Mouse (Mus musculus) heart, adult 2 months (tissue): ENCODE data around the gene Styk1. TPM values are rescaled to one million over a fixed set of nuclear protein-coding genes. Genes with fewer than 3 reads are reported as not detected.

ENCODE experiments used
- DNase-seq, 2 experiments: peaks; one replicate each; pipeline ENCODE4 v3.0.0; 2021
- H3K27ac ChIP-seq: fragments of 200-600 bp; 2 replicates; pipeline ENCODE4 v1.8.1; 2022
- H3K27me3 ChIP-seq: fragments of 200-500 bp; 2 replicates; pipeline ENCODE4 v1.6.1; 2012; ENCODE audit warnings: mild to moderate bottlenecking, low read length, inconsistent platforms, mixed read lengths; ENCODE audit not compliant: control insufficient read depth, insufficient read depth
- H3K36me3 ChIP-seq: fragments of 200-500 bp; 2 replicates; pipeline ENCODE4 v1.6.1; 2012; ENCODE audit warnings: low read length, inconsistent platforms; ENCODE audit not compliant: control insufficient read depth, insufficient read depth
- H3K4me1 ChIP-seq: fragments of 200-500 bp; 2 replicates; pipeline ENCODE4 v1.6.1; 2011; ENCODE audit warnings: low read length; ENCODE audit not compliant: control insufficient read depth, insufficient read depth
- H3K4me3 ChIP-seq: fragments of 200-600 bp; 2 replicates; pipeline ENCODE4 v1.8.1; 2022
- H3K79me2 ChIP-seq: fragments of 200-500 bp; replicated peaks from 2 replicates; pipeline ENCODE4 v1.6.1; 2012; ENCODE audit warnings: mild to moderate bottlenecking, inconsistent platforms, low read length, moderate library complexity, mixed read lengths; ENCODE audit not compliant: control insufficient read depth, insufficient read depth
- H3K9ac ChIP-seq: fragments of 200-500 bp; 2 replicates; pipeline ENCODE4 v1.6.1; 2012; ENCODE audit warnings: low read depth, mild to moderate bottlenecking, control low read depth, inconsistent platforms, low read length, mixed read lengths
- CTCF ChIP-seq: fragments of 200-600 bp; IDR thresholded peaks from 2 replicates; pipeline ENCODE4 v1.8.1; 2022; ENCODE audit warnings: antibody characterized with exemption, mild to moderate bottlenecking, moderate library complexity
- EP300 ChIP-seq: fragments of 200-500 bp; IDR thresholded peaks from 2 replicates; pipeline ENCODE4 v1.6.1; 2011; ENCODE audit warnings: low read depth, low read length, control low read depth; ENCODE audit not compliant: insufficient read depth
- POLR2A ChIP-seq: fragments of 200-500 bp; IDR thresholded peaks from 2 replicates; pipeline ENCODE4 v1.6.1; 2011; ENCODE audit warnings: mild to moderate bottlenecking, low read depth, low read length, control low read depth; ENCODE audit not compliant: insufficient read depth
- WGBS: fragments of 180-500 bp; shearing (Covaris S2); methylation state at CpG from one replicate; pipeline ENCODE4 v1.1.7; 2018; 5-methylcytosine and 5-hydroxymethylcytosine counted together
- intact Hi-C: fragments of 180-260 bp; cut with DNase I; formaldehyde crosslinking; loops from one replicate; pipeline ENCODE4 v1.15.1; 2025
- polyA plus RNA-seq: library from polyadenylated mRNA; depleted of rRNA; stranded (reverse); fragments of >200 nt; gene quantifications from 2 replicates; pipeline ENCODE4 v1.2.3, GENCODE M21; 2012; rRNA removed
- total RNA-seq, 2 experiments: library from RNA; stranded (reverse); gene quantifications; 2 replicates each; pipeline ENCODE4 v1.2.3; 2021

The Styk1 gene
- total and polyA plus RNA-seq, 3 experiments = 0.08 to 0.12 (median 0.09) TPM

DNA sequence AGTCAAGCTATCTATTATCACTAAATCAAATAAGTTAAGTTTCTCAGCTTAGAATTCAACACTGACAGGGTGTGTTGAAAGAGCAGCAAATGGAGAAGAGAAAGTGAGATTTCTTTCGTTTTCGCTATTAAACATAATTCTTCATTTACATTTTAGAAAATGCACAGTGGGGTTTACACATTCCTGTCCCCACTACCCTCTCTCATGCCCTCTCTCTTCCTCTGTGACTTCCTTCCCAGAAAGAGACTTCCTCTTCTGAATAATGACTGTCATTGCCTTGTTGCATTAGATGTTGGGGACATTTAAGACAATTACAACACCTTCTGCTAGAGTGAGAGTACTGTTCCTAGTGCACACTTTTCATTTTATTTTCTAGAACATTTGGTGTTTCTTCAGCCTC, 83.8 kb downstream of the Styk1 start:
- H3K9ac ChIP-seq = no peak overlapping the region
- H3K27me3 ChIP-seq = no peaks in the 10 kb centered on the region
- no peak overlapping the region for H3K4me3 ChIP-seq
- no peak for TF ChIP-seq EP300
- no peak for TF ChIP-seq CTCF
- TF ChIP-seq POLR2A = no peak
- intact Hi-C loops = no loop called here
- no peak for DNase-seq
- H3K36me3 ChIP-seq = no peaks in the 10 kb centered on the region
- no peaks in the 10 kb centered on the region for H3K4me1 ChIP-seq
- WGBS = 80% methylated on average over 2 of the region's 2 CpGs
- no peak overlapping the region for H3K27ac ChIP-seq
- H3K79me2 ChIP-seq = no peaks in the 10 kb centered on the region

DNA sequence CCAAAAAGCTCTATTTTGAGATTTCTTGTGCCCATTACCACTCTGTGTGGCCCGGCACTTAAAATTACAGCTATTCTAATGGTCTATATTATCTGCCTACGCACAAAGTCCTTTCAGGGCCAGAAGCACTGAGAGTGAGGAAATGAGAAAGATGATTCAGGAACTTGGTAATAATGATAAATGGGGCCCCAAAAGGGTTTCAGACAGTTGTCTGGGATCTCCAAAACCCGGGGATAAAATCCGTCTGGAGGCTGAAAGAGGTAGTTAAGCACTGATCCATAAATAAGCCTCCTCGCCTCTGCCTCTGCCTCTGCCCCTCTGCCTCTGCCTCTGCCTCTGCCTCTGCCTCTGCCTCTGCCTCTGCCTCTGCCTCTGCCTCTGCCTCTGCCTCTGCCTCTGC, 89.2 kb downstream of the Styk1 start:
- no peak overlapping the region for H3K4me3 ChIP-seq
- H3K27ac ChIP-seq = no peak overlapping the region
- no peaks in the 10 kb centered on the region for H3K36me3 ChIP-seq
- 78% methylated on average over 5 of the region's 5 CpGs for WGBS
- H3K9ac ChIP-seq = no peak overlapping the region
- no peak for DNase-seq
- no peaks in the 10 kb centered on the region for H3K79me2 ChIP-seq
- no peaks in the 10 kb centered on the region for H3K27me3 ChIP-seq
- TF ChIP-seq EP300 (no peak), CTCF (no peak), POLR2A (no peak)
- no peaks in the 10 kb centered on the region for H3K4me1 ChIP-seq
- intact Hi-C loops = no loop called here

DNA sequence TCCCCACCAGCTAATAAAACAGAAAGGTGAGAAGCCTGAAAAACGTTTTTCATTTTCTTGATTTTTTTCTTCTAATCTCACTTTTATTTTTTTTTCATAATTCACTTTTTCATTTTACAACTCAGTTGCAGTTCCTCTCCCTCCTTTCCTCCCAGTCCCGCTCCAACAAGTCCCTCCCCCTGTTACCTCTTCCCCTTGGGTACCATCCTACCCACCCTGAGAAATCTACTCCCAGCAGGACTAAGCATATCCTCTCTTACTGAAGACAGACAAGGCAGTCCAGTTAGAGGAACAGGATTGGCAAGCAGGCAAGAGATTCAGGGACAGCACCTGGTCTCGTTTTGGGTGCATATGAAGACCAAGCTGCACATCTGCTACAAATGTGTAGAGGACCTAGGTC, 90.6 kb downstream of the Styk1 start:
- Histone ChIP-seq H3K4me3 (no peak overlapping the region), H3K27me3 (no peaks in the 10 kb centered on the region), H3K9ac (no peak overlapping the region), H3K79me2 (no peaks in the 10 kb centered on the region), H3K27ac (no peak overlapping the region), H3K36me3 (no peaks in the 10 kb centered on the region), H3K4me1 (no peaks in the 10 kb centered on the region)
- 48% methylated on average over 3 of the region's 3 CpGs for WGBS
- no peak for DNase-seq
- intact Hi-C loops = no loop called here
- no peak for TF ChIP-seq POLR2A
- TF ChIP-seq EP300 = no peak
- TF ChIP-seq CTCF = no peak

DNA sequence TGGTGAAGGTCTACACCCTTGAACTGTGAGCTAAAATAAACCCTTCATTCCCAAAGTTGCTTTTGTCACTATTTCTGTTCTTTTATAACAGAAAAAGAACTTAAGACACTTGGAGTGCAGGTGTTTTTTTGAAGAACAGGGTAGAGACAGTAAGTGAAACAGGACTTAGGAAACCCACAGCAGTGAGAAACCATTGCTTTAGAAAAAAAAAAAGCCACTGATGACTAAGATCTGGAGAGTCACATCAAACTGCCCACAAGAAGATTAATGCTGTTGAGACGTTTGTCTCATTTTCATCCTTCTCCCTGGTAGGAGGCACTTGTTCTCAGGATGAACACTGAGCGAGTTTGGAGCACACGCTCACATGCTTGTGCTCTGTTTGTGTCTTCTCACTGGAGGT, 91.4 kb downstream of the Styk1 start:
- no peaks in the 10 kb centered on the region for H3K79me2 ChIP-seq
- no peaks in the 10 kb centered on the region for H3K27me3 ChIP-seq
- no peak overlapping the region for H3K4me3 ChIP-seq
- no peak for TF ChIP-seq CTCF
- H3K36me3 ChIP-seq = no peaks in the 10 kb centered on the region
- H3K4me1 ChIP-seq = no peaks in the 10 kb centered on the region
- no peak for DNase-seq
- no peak overlapping the region for H3K9ac ChIP-seq
- intact Hi-C loops = no loop called here
- no peak overlapping the region for H3K27ac ChIP-seq
- WGBS = 68% methylated on average over 3 of the region's 3 CpGs

Other genes starting within 250 kb of the Styk1 start
- under 1 TPM; 0.60 to 0.73 TPM for gene Klra2, start 106.2 kb downstream of the Styk1 start, total RNA-seq
- gene Klra2, start 106.2 kb downstream of the Styk1 start, polyA plus RNA-seq = 0.12 and 0.18 TPM in 2 replicates
- gene Magohb, start 60.4 kb downstream of the Styk1 start, total RNA-seq = 10 to 100 TPM in 1 of 2 experiments, 1 to 10 TPM in 1; 7.6 to 10.2 TPM
- gene Magohb, start 60.4 kb downstream of the Styk1 start, polyA plus RNA-seq = 1.4 and 5.7 TPM in 2 replicates
- gene Ybx3, start 34.9 kb upstream of the Styk1 start, total RNA-seq = 100 to 1,000 TPM; 246 to 262 TPM
- 72.1 and 87.2 TPM in 2 replicates for gene Ybx3, start 34.9 kb upstream of the Styk1 start, polyA plus RNA-seq
- not detected for gene 5430401F13Rik, start 132.8 kb upstream of the Styk1 start, total RNA-seq
- gene 5430401F13Rik, start 132.8 kb upstream of the Styk1 start, polyA plus RNA-seq = not detected in 2 replicates
- gene Gm6619, start 132.8 kb upstream of the Styk1 start, total RNA-seq = not detected
- gene Gm6619, start 132.8 kb upstream of the Styk1 start, polyA plus RNA-seq = not detected in 2 replicates